In the genomic region with DNA sequence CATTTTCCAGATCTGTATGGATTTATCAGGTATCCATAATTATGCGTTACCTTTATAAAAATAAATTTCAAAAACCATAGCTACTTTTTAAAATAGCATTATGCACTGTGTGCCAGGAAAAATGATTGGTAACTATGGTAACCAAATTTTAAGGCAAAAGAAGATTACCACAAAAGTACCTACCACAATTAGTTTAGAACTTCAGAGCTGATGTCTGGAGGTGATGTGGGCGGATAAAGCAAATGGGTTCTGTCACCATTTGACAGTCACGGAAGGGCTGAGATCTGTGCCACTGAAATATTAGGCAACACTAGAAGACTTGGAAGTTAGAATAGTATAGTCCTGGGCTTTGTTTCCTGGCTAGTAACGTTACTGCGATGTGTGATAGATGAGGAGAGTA, we compare ENCODE assay signal across 17 mouse cellular contexts. TPM values are rescaled to one million over a fixed set of nuclear protein-coding genes. Genes with fewer than 3 reads are reported as not detected.
"Had no signal": no experiment of that assay in that cellular context is flagged by ENCODE, and none has a peak within 500 bp of the region (broad histone marks: within the 10 kb centered on the region; RNA-seq: fewer than 3 reads in every experiment).

No protein-coding gene starts in this region.

- H3K27ac ChIP-seq: neural tube, embryonic 13.5 days; neural tube, embryonic 15.5 days; stomach, embryonic 15.5 days; stomach, postnatal 0 days had no signal

- H3K4me3 ChIP-seq: neural tube, embryonic 13.5 days; neural tube, embryonic 15.5 days; stomach, embryonic 15.5 days had no signal

- DNase-seq: retina, postnatal 1 day; right cerebral cortex, adult 18-20 months; right cerebral cortex, postnatal 14 days; right cerebral cortex, postnatal 25 days; right cerebral cortex, postnatal 4 days; spleen, adult 18-20 months; thymus, adult 18-20 months; thymus, adult 2 months; thymus, postnatal 14 days; thymus, postnatal 25 days; thymus, postnatal 36 days; thymus, postnatal 4 days had no signal

RNA-seq across cellular contexts. Expression of a gene that starts 26.6 kb away (rescaled TPM):
- total RNA-seq: neutrophil, adult 5-6 weeks had no signal
